Mouse (Mus musculus): ENCODE results near the gene Aco1. TPM values are rescaled to one million over a fixed set of nuclear protein-coding genes. Genes with fewer than 3 reads are reported as not detected.
A peak's percentile ranks its signal among the peaks of the same experiment; 100 is the strongest.

Aco1 gene
- polyA plus RNA-seq, 1 experiment from 2014 or later = 59.9 TPM

GRCm38 (mm10) chr4:40154751-40155150 lies 11.9 kb downstream of the Aco1 start:
- Histone ChIP-seq H3K9ac (ENCODE audit: low read depth, low read length) (no peak overlapping the region), H3K9me3 (replicated peaks; ENCODE audit: control insufficient read depth, low read length) (no peaks in the 10 kb centered on the region), H3K4me3 (ENCODE audit: low read depth, low read length) (no peak overlapping the region), H3K4me2 (ENCODE audit: low read depth, low read length) (no peak overlapping the region), H3K4me1 (ENCODE audit: control insufficient read depth, low read depth, low read length) (peaks cover 7% of the 10 kb centered on the region), H3K27me3 (ENCODE audit: control insufficient read depth, insufficient read depth, low read depth, low read length) (no peaks in the 10 kb centered on the region), H3K36me3 (ENCODE audit: control insufficient read depth, insufficient read depth) (no peaks in the 10 kb centered on the region), H3K27ac (ENCODE audit: low read length) (peak overlapping the region; percentile 69)
- ATAC-seq (ENCODE audit: low read depth) = no peak
- 83% methylated on average over 4 of the region's 4 CpGs for WGBS (ENCODE audit: insufficient replicate concordance)

GRCm38 (mm10) chr4:40155467-40155999 lies 12.7 kb downstream of the Aco1 start:
- H3K27ac ChIP-seq (ENCODE audit: low read length) = peak overlapping the region; percentile 69
- peak; percentile 79 for ATAC-seq (ENCODE audit: low read depth)

GRCm38 (mm10) chr4:40156153-40156552 lies 13.3 kb downstream of the Aco1 start:
- H3K27ac ChIP-seq (ENCODE audit: low read length) = peak overlapping the region; percentile 69
- 65% methylated on average over 2 of the region's 2 CpGs for WGBS (ENCODE audit: insufficient replicate concordance)

More at GRCm38 (mm10) chr4:40155467-40155999, 12.7 kb downstream of the Aco1 start:
- 64% methylated on average over 13 of the region's 13 CpGs for WGBS (ENCODE audit: insufficient replicate concordance)
- Histone ChIP-seq H3K36me3 (ENCODE audit: control insufficient read depth, insufficient read depth) (no peaks in the 10 kb centered on the region), H3K4me1 (ENCODE audit: control insufficient read depth, low read depth, low read length) (peaks cover 7% of the 10 kb centered on the region), H3K9ac (ENCODE audit: low read depth, low read length) (no peak overlapping the region), H3K27me3 (ENCODE audit: control insufficient read depth, insufficient read depth, low read depth, low read length) (no peaks in the 10 kb centered on the region), H3K4me3 (ENCODE audit: low read depth, low read length) (no peak overlapping the region), H3K4me2 (ENCODE audit: low read depth, low read length) (no peak overlapping the region), H3K9me3 (replicated peaks; ENCODE audit: control insufficient read depth, low read length) (no peaks in the 10 kb centered on the region)

GRCm38 (mm10) chr4:40156582-40157499 lies 14.0 kb downstream of the Aco1 start:
- Histone ChIP-seq H3K27me3 (ENCODE audit: control insufficient read depth, insufficient read depth, low read depth, low read length) (no peaks in the 10 kb centered on the region), H3K36me3 (ENCODE audit: control insufficient read depth, insufficient read depth) (no peaks in the 10 kb centered on the region), H3K27ac (ENCODE audit: low read length) (peak overlapping the region; percentile 69), H3K9ac (ENCODE audit: low read depth, low read length) (no peak overlapping the region), H3K4me1 (ENCODE audit: control insufficient read depth, low read depth, low read length) (peaks cover 7% of the 10 kb centered on the region), H3K4me2 (ENCODE audit: low read depth, low read length) (no peak overlapping the region), H3K9me3 (replicated peaks; ENCODE audit: control insufficient read depth, low read length) (no peaks in the 10 kb centered on the region), H3K4me3 (ENCODE audit: low read depth, low read length) (no peak overlapping the region)
- ATAC-seq (ENCODE audit: low read depth) = peak; percentile 65
- WGBS (ENCODE audit: insufficient replicate concordance) = 61% methylated on average over 18 of the region's 18 CpGs

More at GRCm38 (mm10) chr4:40156153-40156552, 13.3 kb downstream of the Aco1 start:
- peak; percentile 65 for ATAC-seq (ENCODE audit: low read depth)
- H3K4me2 ChIP-seq (ENCODE audit: low read depth, low read length) = no peak overlapping the region
- H3K36me3 ChIP-seq (ENCODE audit: control insufficient read depth, insufficient read depth) = no peaks in the 10 kb centered on the region
- H3K4me3 ChIP-seq (ENCODE audit: low read depth, low read length) = no peak overlapping the region
- H3K27me3 ChIP-seq (ENCODE audit: control insufficient read depth, insufficient read depth, low read depth, low read length) = no peaks in the 10 kb centered on the region
- H3K9ac ChIP-seq (ENCODE audit: low read depth, low read length) = no peak overlapping the region
- peaks cover 7% of the 10 kb centered on the region for H3K4me1 ChIP-seq (ENCODE audit: control insufficient read depth, low read depth, low read length)
- no peaks in the 10 kb centered on the region for H3K9me3 ChIP-seq (replicated peaks; ENCODE audit: control insufficient read depth, low read length)

- Histone ChIP-seq H3K9me3 (replicated peaks; ENCODE audit: control insufficient read depth, low read length) (no peaks in the 10 kb centered on the region), H3K4me3 (ENCODE audit: low read depth, low read length) (no peak overlapping the region), H3K36me3 (ENCODE audit: control insufficient read depth, insufficient read depth) (no peaks in the 10 kb centered on the region), H3K27ac (ENCODE audit: low read length) (peak overlapping the region; percentile 69), H3K9ac (ENCODE audit: low read depth, low read length) (no peak overlapping the region), H3K27me3 (ENCODE audit: control insufficient read depth, insufficient read depth, low read depth, low read length) (no peaks in the 10 kb centered on the region), H3K4me2 (ENCODE audit: low read depth, low read length) (no peak overlapping the region), H3K4me1 (ENCODE audit: control insufficient read depth, low read depth, low read length) (peaks cover 7% of the 10 kb centered on the region)
- no peak for ATAC-seq (ENCODE audit: low read depth)
- 57% methylated on average over 5 of the region's 5 CpGs for WGBS (ENCODE audit: insufficient replicate concordance)
Measured at GRCm38 (mm10) chr4:40157500-40158223, 14.8 kb downstream of the Aco1 start.

DNA sequence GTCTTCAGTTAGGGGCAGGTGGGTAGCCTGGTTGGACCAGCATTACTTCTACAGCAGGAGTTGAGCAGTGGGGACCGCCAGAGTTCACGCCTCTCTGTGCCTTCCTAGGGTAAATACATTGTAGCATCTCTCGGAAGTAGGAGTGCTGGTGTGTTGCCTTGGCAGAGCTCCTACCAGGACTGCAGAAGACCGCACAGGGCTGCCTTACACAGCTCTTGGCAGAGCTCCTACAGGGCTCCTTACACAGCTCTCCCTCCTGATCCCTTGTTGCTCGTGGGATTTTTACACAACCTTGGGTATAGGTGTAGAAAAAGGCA lies 15.3 kb downstream of the Aco1 start:
- Histone ChIP-seq H3K9ac (ENCODE audit: low read depth, low read length) (no peak overlapping the region), H3K9me3 (replicated peaks; ENCODE audit: control insufficient read depth, low read length) (no peaks in the 10 kb centered on the region), H3K4me3 (ENCODE audit: low read depth, low read length) (no peak overlapping the region), H3K4me1 (ENCODE audit: control insufficient read depth, low read depth, low read length) (peaks cover 7% of the 10 kb centered on the region), H3K27ac (ENCODE audit: low read length) (no peak overlapping the region), H3K36me3 (ENCODE audit: control insufficient read depth, insufficient read depth) (no peaks in the 10 kb centered on the region), H3K27me3 (ENCODE audit: control insufficient read depth, insufficient read depth, low read depth, low read length) (no peaks in the 10 kb centered on the region), H3K4me2 (ENCODE audit: low read depth, low read length) (no peak overlapping the region)
- ATAC-seq (ENCODE audit: low read depth) = no peak
- WGBS (ENCODE audit: insufficient replicate concordance) = 73% methylated on average over 5 of the region's 5 CpGs

DNA sequence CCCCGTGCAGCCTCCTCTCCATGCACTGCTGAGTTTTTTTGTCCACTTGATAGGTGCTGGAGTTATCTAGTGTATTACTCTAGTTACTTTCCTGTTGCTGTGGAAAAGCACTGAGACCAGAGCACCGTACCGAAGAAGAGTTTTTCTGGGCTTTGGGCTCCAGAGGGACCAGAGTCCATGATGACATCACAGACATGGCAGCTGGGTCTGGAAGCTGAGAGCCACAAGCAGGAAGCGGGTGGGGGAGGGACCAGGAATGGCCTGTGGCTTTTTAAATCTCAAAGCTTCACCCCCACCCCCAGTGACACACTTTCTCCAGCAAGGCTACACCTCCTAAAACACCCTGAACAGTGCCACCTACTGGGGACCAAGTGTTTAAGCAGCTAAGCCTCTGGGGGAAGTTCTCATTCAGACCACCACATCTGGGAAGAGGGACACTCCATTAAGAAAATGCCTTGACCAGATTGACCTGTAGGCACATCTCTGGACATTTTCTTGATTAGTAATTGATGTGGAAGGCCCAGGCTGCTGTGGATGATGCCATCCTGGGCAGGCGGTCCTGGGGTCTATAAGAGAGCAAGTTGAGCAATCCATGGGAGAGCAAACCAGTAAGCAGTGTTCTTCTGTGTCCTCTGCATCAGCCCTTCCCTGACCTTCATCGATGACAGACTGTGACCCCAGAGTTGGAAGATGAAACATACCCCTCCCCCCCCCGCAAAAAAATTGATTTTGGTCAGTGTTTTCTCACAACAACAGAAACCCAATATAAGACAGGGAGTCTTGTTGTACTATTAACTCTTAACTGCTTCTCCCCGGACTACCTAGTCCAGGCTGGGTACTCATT lies 17.9 kb downstream of the Aco1 start:
- Histone ChIP-seq H3K27me3 (ENCODE audit: control insufficient read depth, insufficient read depth, low read depth, low read length) (no peaks in the 10 kb centered on the region), H3K4me3 (ENCODE audit: low read depth, low read length) (no peak overlapping the region), H3K9me3 (replicated peaks; ENCODE audit: control insufficient read depth, low read length) (no peaks in the 10 kb centered on the region), H3K4me2 (ENCODE audit: low read depth, low read length) (no peak overlapping the region), H3K4me1 (ENCODE audit: control insufficient read depth, low read depth, low read length) (no peaks in the 10 kb centered on the region; the same call in none of the 2 replicates), H3K9ac (ENCODE audit: low read depth, low read length) (no peak overlapping the region), H3K36me3 (ENCODE audit: control insufficient read depth, insufficient read depth) (no peaks in the 10 kb centered on the region), H3K27ac (ENCODE audit: low read length) (no peak overlapping the region)
- ATAC-seq (ENCODE audit: low read depth) = no peak
- 75% methylated on average over 8 of the region's 8 CpGs for WGBS (ENCODE audit: insufficient replicate concordance)

DNA sequence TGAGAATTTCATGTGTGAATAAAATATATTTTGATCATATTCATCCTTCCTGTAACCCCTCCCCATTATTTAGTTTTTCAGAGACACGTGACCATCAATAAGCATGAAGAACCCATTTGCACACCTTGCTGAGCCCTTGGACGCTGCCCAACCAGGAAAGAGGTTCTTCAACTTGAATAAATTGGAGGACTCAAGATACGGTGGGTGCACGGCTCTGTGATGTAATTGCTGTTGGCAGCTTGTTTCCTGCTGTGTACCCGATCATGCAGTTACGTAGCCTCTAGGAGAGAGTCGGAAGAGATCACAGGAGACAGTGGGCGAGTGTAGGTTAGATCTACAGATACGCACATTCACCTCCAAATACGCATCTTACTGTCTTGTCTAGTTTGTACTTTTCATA lies 20.8 kb downstream of the Aco1 start:
- H3K27ac ChIP-seq (ENCODE audit: low read length) = no peak overlapping the region
- no peak overlapping the region for H3K4me3 ChIP-seq (ENCODE audit: low read depth, low read length)
- H3K4me1 ChIP-seq (ENCODE audit: control insufficient read depth, low read depth, low read length) = no peaks in the 10 kb centered on the region
- ATAC-seq (ENCODE audit: low read depth) = no peak
- H3K27me3 ChIP-seq (ENCODE audit: control insufficient read depth, insufficient read depth, low read depth, low read length) = no peaks in the 10 kb centered on the region
- no peaks in the 10 kb centered on the region for H3K9me3 ChIP-seq (replicated peaks; ENCODE audit: control insufficient read depth, low read length)
- H3K36me3 ChIP-seq (ENCODE audit: control insufficient read depth, insufficient read depth) = no peaks in the 10 kb centered on the region
- 75% methylated on average over 10 of the region's 10 CpGs for WGBS (ENCODE audit: insufficient replicate concordance)
- H3K4me2 ChIP-seq (ENCODE audit: low read depth, low read length) = no peak overlapping the region
- H3K9ac ChIP-seq (ENCODE audit: low read depth, low read length) = no peak overlapping the region

Data from liver, embryonic 16.5 days (tissue).